Mouse (Mus musculus): ENCODE data around the gene Gm11437.

Gene Gm11437

DNA sequence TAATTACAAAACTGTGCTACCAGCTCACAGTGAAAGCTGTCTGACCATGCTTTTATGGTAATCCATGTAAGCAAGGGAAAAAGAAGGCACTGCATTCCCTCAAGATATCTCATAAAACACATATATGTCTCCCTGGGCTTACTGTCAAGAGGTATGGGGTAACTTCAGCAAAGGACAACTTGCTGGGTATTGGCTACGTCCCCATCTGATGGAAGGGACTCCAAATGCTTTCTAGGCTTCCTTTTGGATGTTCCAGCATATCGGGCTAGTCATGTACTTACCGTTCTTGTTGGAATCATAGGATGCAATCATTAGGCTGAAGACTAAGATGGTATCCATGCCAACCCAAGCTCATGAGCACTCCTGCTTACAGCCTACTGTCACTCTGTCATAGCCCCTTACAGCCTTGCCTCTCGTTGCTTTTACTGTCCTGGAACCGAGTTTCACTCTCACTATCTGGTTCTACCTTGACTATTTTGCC is at the start of gene Gm11437:
Gm11437 (minus strand) TSS at position 431 of the 481 bp plus-strand sequence.
- DNase-seq (ENCODE audit: low spot score in 2 of 2): no peak

DNA sequence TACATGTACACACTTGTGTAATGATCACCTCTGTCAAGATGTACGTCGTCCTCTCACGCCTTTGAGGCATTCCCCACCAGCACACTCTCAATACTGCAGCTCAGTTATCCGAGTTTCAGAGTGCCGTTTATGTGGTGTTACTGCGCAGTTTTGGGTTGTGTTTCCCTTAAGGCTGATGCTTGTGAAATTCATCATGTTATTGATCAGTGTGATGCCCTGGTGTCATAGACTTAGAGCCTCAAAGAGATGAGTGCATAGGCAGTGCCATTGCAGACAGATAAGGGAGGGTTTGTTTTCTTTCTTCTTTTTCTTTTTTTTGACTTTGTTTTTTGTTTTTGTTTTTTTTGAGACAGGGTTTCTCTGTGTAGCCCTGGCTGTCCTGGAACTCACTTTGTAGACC is 43.6 kb upstream of the Gm11437 start:
- no peak for DNase-seq (ENCODE audit: low spot score in 2 of 2)

DNA sequence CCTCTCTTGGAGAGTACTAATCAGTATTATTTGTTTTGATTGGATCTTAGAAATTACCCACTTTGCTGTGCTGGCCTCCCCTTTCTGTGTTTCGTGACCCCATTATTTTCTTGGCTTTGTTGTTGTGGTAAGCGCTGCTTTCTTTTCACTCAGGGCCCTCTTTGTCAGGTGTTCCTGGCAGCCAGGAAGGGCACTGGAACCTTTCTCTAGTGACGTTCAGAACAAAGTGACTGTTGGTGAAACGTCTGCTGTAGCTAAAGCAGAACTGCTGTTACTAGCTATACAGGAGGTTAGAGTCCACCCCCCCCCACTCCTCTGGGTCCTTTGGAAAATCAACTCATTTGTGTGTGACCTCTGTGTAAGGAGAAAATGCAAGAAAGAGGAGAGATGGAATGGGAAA is 38.5 kb upstream of the Gm11437 start:
- no peak for DNase-seq (ENCODE audit: low spot score in 2 of 2)

DNA sequence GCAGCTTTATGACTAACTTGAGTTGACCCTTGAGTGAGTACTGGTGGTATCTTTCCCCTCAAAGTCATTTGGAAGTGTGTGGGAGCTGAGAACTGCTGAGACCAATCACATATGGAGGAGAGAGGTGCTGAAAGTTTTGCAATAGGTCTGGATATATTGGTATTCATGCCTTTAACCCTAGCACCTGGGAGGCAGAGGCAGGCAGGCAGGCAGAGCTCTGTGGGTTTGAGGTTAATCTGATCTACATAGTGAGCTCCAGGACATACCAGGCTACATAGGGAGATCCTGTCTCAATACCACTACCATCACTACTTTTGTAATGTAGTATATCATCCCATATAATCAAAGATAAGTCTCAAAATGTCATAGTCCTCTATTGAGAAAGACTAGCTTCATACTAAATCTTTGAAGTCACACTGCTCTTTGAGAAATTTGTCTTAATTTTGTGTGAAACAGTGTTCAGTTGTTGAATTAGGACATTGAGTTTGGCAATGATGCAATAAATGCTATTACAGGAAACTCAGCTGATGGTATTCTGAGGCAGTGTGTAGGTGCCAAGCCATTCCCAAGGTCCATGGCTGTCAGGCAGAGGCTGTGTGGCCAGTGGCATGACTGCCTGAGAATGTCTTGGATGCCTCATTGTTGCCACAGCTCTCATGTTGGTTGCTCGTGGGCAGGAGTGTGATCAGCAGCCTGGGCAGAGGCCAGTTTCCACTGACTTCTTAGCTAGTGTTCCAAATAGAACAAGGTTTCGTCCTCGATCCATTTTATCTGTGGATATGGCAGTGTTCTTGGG is 30.5 kb upstream of the Gm11437 start:
- no peak for DNase-seq (ENCODE audit: low spot score in 2 of 2)

DNA sequence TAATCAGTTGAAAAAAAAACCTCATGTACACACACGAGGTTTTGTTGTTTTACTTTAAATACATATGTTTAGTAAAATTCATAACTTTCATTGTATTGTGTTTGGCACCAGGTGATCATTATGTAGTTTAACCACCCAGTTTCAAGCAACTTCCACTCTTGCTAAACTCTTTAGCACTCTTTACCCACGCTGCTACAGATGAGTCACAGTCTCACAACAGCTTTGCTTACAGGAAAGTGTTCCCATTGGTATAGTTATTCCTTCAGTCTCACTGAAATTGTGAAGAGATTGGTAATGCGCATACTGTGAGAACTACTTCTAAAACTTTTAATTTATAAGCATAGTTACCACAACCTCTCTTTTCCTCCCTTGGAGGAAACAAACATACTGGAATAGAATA is 27.5 kb upstream of the Gm11437 start:
- DNase-seq (ENCODE audit: low spot score in 2 of 2): no peak

DNA sequence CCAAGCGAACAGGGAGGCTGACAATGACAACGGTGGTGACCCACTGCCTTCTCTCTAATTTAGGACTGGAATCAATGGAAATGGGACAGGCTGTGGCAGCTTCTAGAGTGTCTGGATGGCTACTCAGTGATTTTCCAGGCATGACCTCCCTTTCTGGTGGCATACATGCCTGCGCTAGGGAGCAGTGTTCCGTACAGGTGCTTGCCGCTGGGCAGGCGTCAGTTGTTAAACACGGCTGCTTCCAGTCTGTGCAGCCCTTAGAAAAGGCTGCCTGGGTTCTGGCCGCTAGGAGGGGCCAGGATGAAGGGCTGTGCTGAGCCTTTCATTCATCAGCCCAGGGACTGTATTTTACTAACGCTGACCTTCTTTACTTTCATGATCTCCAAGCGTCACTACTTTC is 26.0 kb upstream of the Gm11437 start:
- DNase-seq (ENCODE audit: low spot score in 2 of 2): no peak

DNA sequence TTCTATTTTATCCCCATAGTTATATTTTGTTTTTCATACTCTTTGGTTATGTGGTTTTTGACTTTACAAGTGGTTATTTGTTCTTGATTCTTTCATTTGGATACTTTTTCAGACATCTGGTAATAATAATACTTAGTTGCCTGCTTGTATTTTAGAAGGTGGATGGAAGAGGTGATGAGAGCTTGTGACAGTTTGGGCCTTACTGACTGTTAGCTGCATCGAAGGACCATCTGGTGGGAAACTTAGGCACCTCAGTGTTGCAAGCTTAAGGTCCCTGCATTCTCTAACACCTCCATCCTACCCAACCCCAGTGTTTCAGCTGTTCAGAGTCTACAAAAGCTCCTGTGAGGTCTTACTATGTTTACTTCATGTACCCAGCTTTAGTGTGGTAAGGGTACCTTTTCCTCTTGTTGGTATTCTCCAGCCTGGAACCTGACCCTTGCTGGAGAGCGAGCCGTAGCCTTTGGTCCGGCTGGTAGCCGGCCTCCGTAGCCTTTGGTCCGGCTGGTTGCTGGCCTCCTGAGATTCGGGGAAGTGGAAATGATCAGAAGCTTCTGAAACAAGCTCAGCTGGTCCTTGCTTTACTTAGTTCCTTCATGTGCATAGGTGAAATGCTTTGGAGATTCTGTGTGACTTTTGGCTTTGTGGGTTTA is 23.4 kb upstream of the Gm11437 start:
- DNase-seq (ENCODE audit: low spot score in 2 of 2): no peak

DNA sequence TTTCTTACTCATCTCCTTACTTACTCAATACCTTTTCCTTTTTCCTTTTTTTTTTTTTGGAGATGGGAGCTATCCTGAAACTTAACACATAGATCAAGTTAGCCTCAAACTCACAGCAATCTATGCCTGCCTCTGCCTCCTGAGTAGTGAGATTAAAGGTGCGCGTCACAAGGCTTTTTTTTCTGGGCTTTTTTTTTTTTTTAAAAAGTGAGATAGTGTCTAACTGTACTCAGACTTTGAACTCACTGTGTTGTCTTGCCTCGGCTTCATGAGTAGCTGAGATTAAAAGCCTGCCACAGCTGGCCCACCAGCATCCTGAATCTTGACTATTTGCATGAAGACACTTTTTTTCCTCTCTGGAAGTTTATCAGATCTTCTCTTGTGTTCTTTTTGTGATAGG is 21.3 kb upstream of the Gm11437 start:
- no peak for DNase-seq (ENCODE audit: low spot score in 2 of 2)

DNA sequence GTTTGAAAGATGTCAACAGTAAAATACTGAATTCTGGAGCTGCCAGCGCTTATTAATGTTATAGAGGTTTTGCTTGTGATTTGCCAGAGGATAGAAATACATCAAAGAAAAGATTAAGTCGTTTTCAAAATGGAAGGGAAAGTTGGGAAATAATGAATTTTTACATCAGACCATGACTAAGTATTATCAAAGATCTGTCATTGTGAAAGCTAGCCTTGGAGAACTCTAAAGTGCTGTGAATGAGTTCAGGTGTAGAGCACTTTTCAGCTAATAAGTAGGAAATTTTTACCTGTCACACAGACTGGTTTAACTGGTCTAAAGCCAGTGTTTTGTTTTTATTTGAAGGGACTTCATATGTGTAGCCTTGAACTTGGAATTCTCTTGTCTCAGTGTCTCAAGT is 14.0 kb upstream of the Gm11437 start:
- no peak for DNase-seq (ENCODE audit: low spot score in 2 of 2)

DNA sequence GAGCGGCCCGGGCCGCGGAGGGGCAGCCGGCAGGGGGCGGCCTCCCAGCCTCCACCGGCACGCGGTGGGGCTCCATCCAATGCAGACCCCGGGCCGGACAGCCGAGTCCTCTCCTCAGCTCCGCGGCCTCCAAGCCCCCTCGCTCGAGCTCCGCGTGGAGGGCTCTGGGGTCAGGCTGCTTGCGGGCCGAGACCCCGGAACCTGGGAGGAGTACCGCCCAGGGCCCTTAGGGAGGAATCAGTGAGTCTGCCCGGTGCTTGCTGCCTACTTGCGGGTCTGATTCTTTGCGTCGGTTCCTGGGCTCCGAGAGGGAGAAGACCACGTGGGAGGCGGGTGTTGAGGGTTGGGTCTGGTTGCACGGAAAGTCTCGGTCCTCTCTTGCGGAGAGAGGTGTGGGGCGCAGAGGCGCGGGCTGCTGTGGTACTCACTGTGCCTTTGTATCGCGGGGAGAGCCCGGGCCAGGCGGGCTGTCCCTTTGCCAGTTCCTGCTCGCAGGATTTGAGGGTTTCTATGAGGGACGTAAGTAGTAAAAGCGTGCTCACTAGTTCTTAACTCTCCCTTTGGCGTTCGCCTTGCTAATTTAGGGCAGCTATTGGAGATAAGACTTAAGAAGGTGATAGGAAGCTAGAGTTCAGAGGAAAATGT is 12.8 kb upstream of the Gm11437 start:
- DNase-seq (ENCODE audit: low spot score in 2 of 2): peak; percentile 56 to 81

DNA sequence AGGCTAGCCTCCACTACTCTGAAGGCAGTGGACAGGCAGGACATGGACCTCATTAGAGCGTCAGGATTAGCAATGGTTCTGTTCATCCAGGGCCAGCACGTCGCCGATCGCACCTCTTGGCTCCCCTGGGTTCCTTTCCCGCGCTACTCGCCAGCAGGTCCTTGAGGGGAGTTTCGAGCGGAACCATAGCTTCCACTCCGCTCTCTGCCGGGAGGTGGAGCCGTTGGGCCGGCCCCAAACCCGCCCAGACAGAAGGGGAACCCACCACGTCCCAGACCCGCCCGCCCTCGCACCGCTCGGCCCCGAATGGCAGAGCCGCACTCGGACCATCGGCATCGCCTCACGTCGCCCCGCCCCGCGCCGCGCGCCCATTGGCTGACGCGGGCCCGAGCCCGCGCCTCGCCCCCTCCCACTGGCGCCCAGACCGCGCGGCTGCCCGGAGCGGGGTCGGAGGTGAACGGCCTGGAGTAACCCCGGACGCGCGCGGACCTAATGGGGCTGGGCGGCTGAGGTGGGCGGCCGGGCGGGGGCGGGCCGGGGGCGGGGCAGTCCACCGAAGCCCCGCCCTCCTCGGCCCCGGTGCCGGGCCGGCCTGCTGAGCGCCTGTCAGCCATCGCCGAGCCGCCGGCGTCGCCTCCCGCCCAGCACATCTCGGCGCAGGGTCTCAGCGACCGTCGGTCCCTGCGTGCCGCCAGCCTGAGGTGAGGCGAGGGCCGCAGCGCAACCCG is 12.1 kb upstream of the Gm11437 start:
- peak; percentile 93 to 96 for DNase-seq (ENCODE audit: low spot score in 2 of 2)

DNA sequence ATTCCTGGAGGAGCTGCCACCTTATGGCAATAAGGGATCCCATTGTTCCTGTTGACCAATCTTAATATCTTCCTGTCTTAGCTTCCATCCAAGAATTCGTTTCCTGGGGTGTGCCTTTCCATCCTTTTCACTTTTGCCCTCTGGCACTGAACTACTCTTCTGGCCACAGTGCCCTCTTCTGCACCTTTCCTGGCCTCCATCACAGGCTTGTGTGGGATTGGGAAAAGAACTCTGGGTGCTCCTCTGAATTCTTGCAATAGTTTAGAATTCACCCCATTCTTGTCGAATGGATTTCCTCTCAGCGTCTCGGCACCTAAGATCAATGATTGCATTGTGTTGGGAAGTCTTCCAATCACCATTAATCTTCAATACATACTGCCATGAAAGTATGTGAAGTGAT is 11.3 kb upstream of the Gm11437 start:
- DNase-seq (ENCODE audit: low spot score in 2 of 2): no peak

DNA sequence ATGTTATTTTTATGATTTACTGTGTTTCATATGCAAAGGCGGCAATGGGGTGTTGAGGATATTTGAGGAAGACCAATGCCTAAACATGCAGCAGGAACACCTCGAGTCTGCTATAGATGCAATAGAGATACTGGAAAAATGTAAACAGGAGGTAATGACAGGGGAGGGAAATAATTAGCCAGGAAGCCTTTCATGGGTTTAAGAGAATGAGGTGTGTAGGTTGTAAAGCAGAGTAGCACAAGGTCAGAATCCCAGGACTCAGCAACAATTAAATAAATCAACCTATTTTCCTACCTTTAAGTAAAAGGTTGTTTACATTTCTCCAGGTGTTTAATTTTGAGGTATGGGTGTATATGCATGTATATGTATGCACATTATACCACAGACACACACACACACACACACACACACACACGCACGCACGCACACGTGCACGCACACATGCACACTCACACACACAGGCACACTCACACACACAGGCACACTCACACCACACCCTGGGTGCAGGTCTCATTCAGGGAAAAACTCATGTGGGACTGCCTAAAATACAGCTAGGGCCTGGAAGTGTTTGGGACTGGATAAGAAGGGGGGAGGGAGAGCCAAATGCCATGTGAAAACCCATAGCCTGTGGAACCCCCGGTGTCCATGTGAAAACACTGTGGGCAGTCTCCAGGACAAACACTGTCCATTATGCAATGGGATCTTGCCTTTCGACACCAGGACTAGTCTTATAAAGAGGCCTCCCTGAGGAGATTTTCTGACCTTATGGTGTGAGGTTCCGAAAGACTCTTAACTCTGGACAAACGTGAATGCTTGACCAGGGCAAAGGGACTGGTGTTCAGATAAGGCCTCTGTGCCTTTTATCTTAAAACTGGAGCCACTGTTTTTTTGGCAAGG is 5.5 kb upstream of the Gm11437 start:
- DNase-seq (ENCODE audit: low spot score in 2 of 2): no peak

DNA sequence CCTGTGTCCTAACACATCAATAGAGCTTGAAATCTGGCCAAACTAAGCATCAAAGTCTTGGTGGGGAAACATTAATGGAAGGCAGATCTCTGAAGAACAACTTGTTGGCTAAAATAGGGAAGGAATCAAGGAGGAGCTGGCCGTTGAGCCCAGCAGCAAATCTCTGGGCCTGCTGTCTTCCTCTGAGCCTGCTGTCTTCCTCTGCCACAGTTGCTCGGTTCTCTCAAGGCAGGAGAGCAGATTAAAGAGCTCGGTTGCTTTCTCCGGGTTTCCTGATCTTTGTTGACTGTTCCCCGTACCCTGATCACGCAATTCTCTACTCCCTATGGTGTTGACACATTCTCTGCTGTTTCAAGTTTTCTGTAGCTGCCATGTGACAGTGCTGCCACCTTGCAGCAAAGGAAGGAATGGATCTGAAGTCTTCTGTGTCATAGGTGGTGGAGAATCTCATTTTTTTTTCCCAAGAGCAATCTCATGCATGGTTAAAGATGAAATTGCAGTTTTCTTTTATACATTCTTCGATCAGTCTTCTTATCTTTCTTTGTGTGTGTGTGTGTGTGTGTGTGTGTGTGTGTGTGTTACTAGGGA is 1.5 kb upstream of the Gm11437 start:
- DNase-seq (ENCODE audit: low spot score in 2 of 2): no peak

DNA sequence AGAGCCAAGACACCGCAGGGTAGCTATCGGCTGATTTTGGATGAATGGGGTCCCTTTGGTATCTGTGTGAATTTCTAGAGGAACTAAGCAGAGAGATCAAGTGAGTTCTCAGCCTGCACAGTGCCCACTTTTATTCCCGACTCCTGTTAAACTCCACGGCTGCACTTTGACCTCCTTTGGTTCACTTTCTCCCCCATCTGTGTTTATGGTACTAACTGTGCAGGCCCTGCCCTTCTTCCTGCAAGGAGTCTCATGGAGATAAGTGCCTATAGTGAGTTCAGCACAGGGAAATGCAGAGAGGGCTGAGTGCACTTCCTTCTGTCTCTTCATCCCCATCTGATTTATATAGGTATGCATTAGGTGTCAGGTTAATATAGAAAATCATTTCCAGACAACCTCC is 2.7 kb downstream of the Gm11437 start:
- DNase-seq (ENCODE audit: low spot score in 2 of 2): no peak

DNA sequence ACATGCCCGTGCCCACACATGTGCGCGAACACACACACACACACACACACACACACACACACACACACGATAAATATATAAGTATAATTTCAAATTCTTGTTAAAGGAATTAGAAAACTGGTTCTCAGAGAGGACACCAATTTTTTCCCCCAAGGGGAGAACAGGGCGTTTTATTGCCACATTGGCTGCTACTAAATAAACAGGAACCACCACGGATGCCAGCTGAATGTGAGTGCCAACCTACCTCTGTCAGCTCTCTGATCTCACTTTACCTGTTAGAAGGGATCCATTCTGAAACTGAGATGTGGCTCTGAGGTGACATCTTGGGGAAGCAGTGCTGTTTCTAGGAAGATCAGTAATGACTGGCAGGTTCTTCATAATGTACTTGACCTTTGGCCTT is 3.2 kb downstream of the Gm11437 start:
- no peak for DNase-seq (ENCODE audit: low spot score in 2 of 2)

DNA sequence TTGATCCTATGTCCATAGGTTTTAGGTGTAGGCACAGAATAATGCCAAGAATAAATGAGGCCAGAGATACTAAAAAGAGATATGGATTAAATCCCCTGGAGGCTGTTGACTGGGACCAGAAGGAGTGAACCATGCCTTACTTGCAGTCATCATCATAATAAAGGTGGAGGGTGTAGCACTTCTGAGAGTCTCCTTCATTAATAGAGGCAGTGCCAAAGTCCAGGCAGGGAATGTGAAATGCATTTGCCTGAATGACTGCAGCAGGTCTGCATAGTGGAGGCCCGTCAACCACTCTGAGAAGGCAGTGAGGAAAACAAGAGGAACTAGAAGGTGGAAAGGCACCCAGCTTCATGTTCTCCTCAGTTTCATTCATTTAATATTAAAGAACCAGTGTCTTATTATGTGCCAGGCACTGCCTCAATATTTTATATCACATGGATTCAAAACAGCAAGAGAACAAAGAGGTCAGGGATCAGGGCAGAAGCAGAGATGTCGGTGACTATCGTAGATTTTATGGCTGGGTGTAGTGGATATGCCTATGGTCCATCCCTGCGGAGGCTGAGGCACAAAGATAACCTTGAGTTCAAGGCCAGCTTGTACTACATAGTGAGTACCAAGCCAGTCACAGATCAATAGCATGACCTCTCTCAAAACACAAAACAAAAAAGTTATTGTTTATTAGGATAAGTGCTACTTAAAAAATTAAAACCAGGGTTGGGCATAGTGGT is 10.6 kb downstream of the Gm11437 start:
- no peak for DNase-seq (ENCODE audit: low spot score in 2 of 2)

DNA sequence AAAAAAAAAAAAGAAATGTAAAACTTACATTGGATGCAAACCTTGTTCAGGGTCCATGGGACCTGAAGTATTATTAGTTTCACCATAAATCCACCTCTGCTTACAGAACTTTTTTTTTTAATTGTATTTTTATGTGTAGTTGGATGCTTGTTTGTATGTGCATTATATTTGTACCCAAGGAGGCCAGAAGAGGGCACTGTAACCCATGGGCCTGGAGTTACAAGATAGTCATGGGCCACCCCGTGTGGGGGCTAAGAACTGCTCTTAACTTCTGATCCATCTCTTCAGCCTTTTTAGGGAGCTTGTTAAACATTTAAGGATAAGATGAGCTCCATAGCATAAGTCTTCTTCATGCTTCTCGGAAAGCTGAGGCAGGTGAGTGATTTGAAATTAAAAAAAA is 16.4 kb downstream of the Gm11437 start:
- DNase-seq (ENCODE audit: low spot score in 2 of 2): no peak

DNA sequence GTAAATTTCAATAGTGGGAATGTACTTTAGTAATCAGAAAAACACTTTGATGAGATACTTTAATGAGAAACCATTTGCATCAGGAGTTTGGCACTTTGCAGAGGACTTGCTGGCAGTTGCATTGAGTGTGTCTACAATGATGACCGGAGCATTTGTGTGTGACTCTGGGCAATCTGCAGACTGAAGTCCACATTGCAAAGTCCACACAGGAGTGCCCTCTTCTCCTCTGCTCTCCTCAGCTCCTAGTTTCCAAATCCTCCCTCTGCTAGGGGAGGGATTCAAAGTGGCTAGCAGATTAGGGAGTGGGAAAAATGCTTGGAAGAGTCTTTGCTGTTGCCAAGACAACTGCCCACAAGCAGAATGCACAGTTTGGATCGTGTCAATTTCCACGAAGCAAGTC is 21.2 kb downstream of the Gm11437 start:
- DNase-seq (ENCODE audit: low spot score in 2 of 2): no peak

DNA sequence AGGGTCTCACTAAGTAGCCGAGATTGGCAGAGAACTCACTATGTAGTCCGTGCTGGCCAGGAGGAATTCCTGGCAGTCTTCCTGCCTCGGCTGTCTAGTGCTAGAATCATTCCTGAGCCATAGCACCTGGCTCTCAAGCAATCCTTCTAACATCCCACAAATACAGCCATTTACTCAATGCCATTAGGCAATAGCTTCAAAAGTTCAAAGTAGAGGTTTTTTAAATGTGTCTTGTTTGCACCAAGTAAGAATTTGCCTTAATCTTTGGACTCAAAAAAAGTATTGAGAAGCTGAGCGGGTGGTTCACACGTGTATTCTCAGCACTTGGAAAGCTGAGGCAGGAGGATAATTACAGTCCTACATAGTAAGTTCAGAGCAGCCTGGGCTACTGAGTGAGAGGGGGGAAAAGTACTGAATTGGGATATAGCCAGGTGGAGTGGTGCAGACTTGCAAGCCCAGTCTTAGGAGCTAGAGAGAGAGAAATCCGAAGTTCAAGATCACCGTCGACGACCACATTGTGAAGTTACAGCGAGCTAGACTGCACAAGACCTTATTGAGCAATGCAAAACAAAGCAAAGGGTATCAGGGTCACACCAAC is 22.0 kb downstream of the Gm11437 start:
- DNase-seq (ENCODE audit: low spot score in 2 of 2): no peak

Measured in spleen, postnatal 4 days (tissue).